Mouse (Mus musculus): Measurements from ENCODE around the gene Zc3h12d. TPM values are rescaled to one million over a fixed set of nuclear protein-coding genes. Genes with fewer than 3 reads are reported as not detected.

The Zc3h12d gene
- polyA plus RNA-seq, 1 experiment from 2014 or later = 0.05 TPM

GRCm38 (mm10) chr10:7883524-7883923 lies 51.3 kb downstream of the Zc3h12d start:
- H3K27me3 ChIP-seq = no peaks in the 10 kb centered on the region
- no peaks in the 10 kb centered on the region for H3K4me1 ChIP-seq
- no peak for ATAC-seq (ENCODE audit: insufficient number of reproducible peaks, insufficient read depth, low FRiP score, low TSS enrichment)
- no peaks in the 10 kb centered on the region for H3K36me3 ChIP-seq
- H3K9ac ChIP-seq = no peak overlapping the region
- H3K4me3 ChIP-seq = no peak overlapping the region
- no peak overlapping the region for H3K27ac ChIP-seq
- H3K9me3 ChIP-seq = no peaks in the 10 kb centered on the region
- 6% methylated on average over 5 of the region's 5 CpGs for WGBS
- no peak overlapping the region for H3K4me2 ChIP-seq (replicated peaks)

- Histone ChIP-seq H3K4me1 (no peaks in the 10 kb centered on the region), H3K9ac (no peak overlapping the region), H3K27ac (no peak overlapping the region), H3K9me3 (no peaks in the 10 kb centered on the region), H3K4me2 (replicated peaks) (no peak overlapping the region), H3K4me3 (no peak overlapping the region), H3K27me3 (no peaks in the 10 kb centered on the region), H3K36me3 (no peaks in the 10 kb centered on the region)
- ATAC-seq (ENCODE audit: insufficient number of reproducible peaks, insufficient read depth, low FRiP score, low TSS enrichment) = no peak
- 83% methylated on average over 11 of the region's 11 CpGs for WGBS
These were observed 56.1 kb downstream of the Zc3h12d start for GRCm38 (mm10) chr10:7888256-7888868.

- H3K9me3 ChIP-seq = no peaks in the 10 kb centered on the region
- ATAC-seq (ENCODE audit: insufficient number of reproducible peaks, insufficient read depth, low FRiP score, low TSS enrichment) = no peak
- H3K4me2 ChIP-seq (replicated peaks) = no peak overlapping the region
- H3K9ac ChIP-seq = no peak overlapping the region
- H3K27ac ChIP-seq = no peak overlapping the region
- WGBS = 89% methylated on average over 14 of the region's 14 CpGs
- H3K4me3 ChIP-seq = no peak overlapping the region
- H3K27me3 ChIP-seq = no peaks in the 10 kb centered on the region
- H3K4me1 ChIP-seq = no peaks in the 10 kb centered on the region
- peaks cover 29% of the 10 kb centered on the region for H3K36me3 ChIP-seq
These were observed 68.7 kb downstream of the Zc3h12d start for GRCm38 (mm10) chr10:7900719-7901627.

- no peak overlapping the region for H3K9ac ChIP-seq
- no peak overlapping the region for H3K4me2 ChIP-seq (replicated peaks)
- no peak overlapping the region for H3K4me3 ChIP-seq
- H3K36me3 ChIP-seq = peaks cover 55% of the 10 kb centered on the region
- H3K9me3 ChIP-seq = no peaks in the 10 kb centered on the region
- ATAC-seq (ENCODE audit: insufficient number of reproducible peaks, insufficient read depth, low FRiP score, low TSS enrichment) = no peak
- no peaks in the 10 kb centered on the region for H3K27me3 ChIP-seq
- no peaks in the 10 kb centered on the region for H3K4me1 ChIP-seq
- WGBS = 94% methylated on average over 5 of the region's 5 CpGs
- H3K27ac ChIP-seq = no peak overlapping the region
These were observed 71.9 kb downstream of the Zc3h12d start for GRCm38 (mm10) chr10:7904157-7904556.

GRCm38 (mm10) chr10:7907151-7907550 lies 74.9 kb downstream of the Zc3h12d start:
- Histone ChIP-seq H3K4me3 (no peak overlapping the region), H3K36me3 (peaks cover 56% of the 10 kb centered on the region), H3K4me1 (no peaks in the 10 kb centered on the region), H3K4me2 (replicated peaks) (no peak overlapping the region), H3K9me3 (no peaks in the 10 kb centered on the region), H3K27me3 (no peaks in the 10 kb centered on the region), H3K9ac (no peak overlapping the region), H3K27ac (no peak overlapping the region)
- 79% methylated on average over 12 of the region's 12 CpGs for WGBS
- no peak for ATAC-seq (ENCODE audit: insufficient number of reproducible peaks, insufficient read depth, low FRiP score, low TSS enrichment)

- no peak overlapping the region for H3K9ac ChIP-seq
- no peak overlapping the region for H3K27ac ChIP-seq
- H3K27me3 ChIP-seq = no peaks in the 10 kb centered on the region
- no peak overlapping the region for H3K4me3 ChIP-seq
- WGBS = 58% methylated on average over 10 of the region's 10 CpGs
- no peaks in the 10 kb centered on the region for H3K4me1 ChIP-seq
- H3K36me3 ChIP-seq = peaks cover 40% of the 10 kb centered on the region
- H3K9me3 ChIP-seq = no peaks in the 10 kb centered on the region
- H3K4me2 ChIP-seq (replicated peaks) = no peak overlapping the region
- no peak for ATAC-seq (ENCODE audit: insufficient number of reproducible peaks, insufficient read depth, low FRiP score, low TSS enrichment)
These were observed 79.0 kb downstream of the Zc3h12d start for GRCm38 (mm10) chr10:7911268-7911667.

Small RNAs within 50 kb of the gene (microRNA-seq; reads per million reads assigned to microRNA genes)
- gene Mir5104 = 0.54 reads per million

Other genes with a start within 250 kb of the Zc3h12d start
- 7.3 and 7.7 TPM in 2 replicates for gene Lrp11, start 242.7 kb upstream of the Zc3h12d start, polyA plus RNA-seq (2016; fragmentation: Nextera tagmentation; extraction: Ambion mirVana)
- 62.0 and 64.2 TPM in 2 replicates for gene Nup43, start 165.0 kb upstream of the Zc3h12d start, polyA plus RNA-seq (2016; fragmentation: Nextera tagmentation; extraction: Ambion mirVana)
- gene Pcmt1, start 151.3 kb upstream of the Zc3h12d start, polyA plus RNA-seq (2016; fragmentation: Nextera tagmentation; extraction: Ambion mirVana) = 124 and 126 TPM in 2 replicates
- gene Lats1, start 151.3 kb upstream of the Zc3h12d start, polyA plus RNA-seq (2016; fragmentation: Nextera tagmentation; extraction: Ambion mirVana) = 9.5 and 10.2 TPM in 2 replicates
- gene Katna1, start 106.5 kb upstream of the Zc3h12d start, polyA plus RNA-seq (2016; fragmentation: Nextera tagmentation; extraction: Ambion mirVana) = 64.7 and 65.9 TPM in 2 replicates
- 65.8 and 78.4 TPM in 2 replicates for gene Ginm1, start 39.6 kb upstream of the Zc3h12d start, polyA plus RNA-seq (2016; fragmentation: Nextera tagmentation; extraction: Ambion mirVana)
- gene Ppil4, start 39.6 kb upstream of the Zc3h12d start, polyA plus RNA-seq (2016; fragmentation: Nextera tagmentation; extraction: Ambion mirVana) = 42.7 and 47.3 TPM in 2 replicates
- gene Tab2, start 123.8 kb downstream of the Zc3h12d start, polyA plus RNA-seq (2016; fragmentation: Nextera tagmentation; extraction: Ambion mirVana) = 26.4 TPM in 2 replicates

Data from embryonic facial prominence, embryonic 12.5 days (tissue).